Mouse (Mus musculus): ENCODE data around the gene Slc16a8.
A peak's percentile ranks its signal among the peaks of the same experiment; 100 is the strongest.

Gene Slc16a8

DNA sequence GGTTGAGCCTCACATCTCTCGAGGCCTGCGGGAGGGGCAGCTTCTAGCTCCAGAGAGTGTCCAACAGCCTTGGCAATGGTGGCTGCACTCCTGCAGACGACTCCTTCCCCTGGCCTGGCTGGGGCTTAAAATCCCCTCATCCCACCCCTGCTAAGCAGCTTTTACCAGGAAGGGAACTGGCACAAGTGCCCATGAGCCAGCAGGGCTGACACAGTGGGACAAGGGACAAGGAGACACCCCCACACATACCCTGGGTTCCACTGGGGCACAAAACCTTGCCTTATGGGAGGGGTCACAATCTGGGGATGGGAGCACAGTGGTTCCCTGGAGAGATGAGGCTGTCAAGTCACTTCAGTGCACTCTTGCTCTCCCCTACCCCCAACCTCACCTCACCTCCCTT lies at the start of gene Slc16a8:
Gene Slc16a8, minus strand, starts transcription at position 101 of the 400 bp plus-strand sequence.
- DNase-seq = no peak

- no peak for DNase-seq
Observed at GRCm38 (mm10) chr15:79303725-79304124, 49.2 kb upstream of the Slc16a8 start.

GRCm38 (mm10) chr15:79299563-79300155 lies 45.1 kb upstream of the Slc16a8 start:
- no peak for DNase-seq

DNA sequence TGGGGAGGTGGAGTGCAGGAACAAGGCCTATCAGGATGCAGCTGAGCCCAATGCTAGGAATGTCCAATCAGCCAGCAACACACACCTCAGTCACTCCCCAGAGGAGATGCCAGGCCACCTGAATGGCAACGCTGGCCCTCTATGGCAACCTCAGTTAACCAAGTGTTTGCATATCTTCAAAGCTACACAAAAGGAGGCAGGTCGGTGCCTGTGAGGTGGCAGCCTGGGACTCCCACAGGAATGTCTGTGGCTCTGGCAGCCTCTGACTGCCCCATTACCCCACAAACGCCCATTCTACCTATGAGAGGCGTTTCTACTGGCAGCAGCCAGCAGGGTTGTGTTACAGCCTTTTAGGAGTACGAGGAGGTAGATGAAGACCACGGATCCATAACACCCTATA lies 44.0 kb upstream of the Slc16a8 start:
- no peak for DNase-seq

DNA sequence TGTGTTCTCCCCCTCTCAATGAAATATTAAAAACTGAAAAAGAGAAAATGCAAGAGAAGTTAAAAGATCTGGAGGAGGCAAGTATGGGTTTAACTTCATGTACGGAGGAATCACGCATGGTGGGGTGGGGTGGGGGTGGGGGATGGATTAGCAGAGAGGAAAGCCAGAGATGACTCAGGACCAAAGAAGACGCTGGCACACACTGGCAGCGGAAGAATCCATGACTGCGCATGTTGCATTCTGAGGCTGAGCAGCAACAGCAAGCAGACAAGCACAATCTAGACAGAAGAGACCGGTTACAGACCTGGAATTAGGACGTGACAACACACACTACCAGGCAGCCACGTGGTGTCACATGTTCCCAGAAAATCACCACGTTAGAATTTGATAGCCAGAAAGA lies 38.2 kb upstream of the Slc16a8 start:
- no peak for DNase-seq

GRCm38 (mm10) chr15:79290340-79290739 lies 35.8 kb upstream of the Slc16a8 start:
- no peak for DNase-seq

- DNase-seq = no peak
Observed at GRCm38 (mm10) chr15:79289441-79289840, 34.9 kb upstream of the Slc16a8 start.

- DNase-seq = no peak
Observed at GRCm38 (mm10) chr15:79288387-79288786, 33.8 kb upstream of the Slc16a8 start.

DNA sequence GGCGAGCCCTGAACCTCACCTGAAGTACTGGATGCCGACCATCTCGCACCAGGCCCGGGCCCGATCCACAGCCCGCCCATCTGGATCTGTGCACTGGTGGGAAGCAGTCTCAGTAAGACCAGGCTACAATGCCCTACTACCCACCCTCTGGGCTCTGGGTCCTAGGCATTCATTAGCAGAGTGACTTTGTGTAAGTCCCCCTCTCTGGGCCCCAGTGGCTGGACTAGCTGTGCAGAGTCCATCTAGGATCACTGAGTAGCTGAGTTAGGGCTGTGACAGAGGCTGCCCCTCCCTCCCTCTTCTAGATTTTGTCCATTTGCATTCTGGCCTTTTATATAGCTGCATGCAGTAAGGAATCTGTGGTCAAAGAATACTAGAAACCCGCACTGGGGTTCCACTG lies 32.5 kb upstream of the Slc16a8 start:
- peak; percentile 35 to 48 for DNase-seq

DNA sequence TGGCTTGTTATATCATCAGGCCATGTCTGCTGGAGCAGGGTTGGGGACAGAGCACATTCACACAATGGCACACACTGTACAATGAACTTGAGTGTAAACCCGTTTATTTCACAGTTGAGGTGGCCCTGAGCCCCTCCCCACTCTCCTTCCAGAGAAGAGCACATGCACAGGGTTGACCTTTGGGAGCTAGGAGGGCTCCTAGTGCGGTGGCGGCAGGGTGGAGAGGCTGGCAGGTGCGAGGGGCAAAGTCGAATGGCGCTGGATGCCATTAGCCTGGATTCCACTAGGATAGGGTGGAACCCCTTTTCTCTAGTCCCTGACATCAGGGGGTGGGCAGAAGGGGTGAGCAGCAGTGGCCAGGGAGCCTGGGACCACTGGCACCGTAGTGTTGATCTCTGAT lies 31.6 kb upstream of the Slc16a8 start:
- DNase-seq = peak; percentile 73 to 75

- DNase-seq = peak; percentile 87 to 88
Observed at GRCm38 (mm10) chr15:79285399-79285798, 30.8 kb upstream of the Slc16a8 start, which contains the start of gene Baiap2l2. Baiap2l2 (minus strand) TSS chr15:79285537.

GRCm38 (mm10) chr15:79283371-79283770 lies 28.8 kb upstream of the Slc16a8 start:
- DNase-seq = peak; percentile 62 to 65

GRCm38 (mm10) chr15:79282434-79282833 lies 27.9 kb upstream of the Slc16a8 start:
- no peak for DNase-seq

GRCm38 (mm10) chr15:79281389-79281788 lies 26.8 kb upstream of the Slc16a8 start:
- DNase-seq = no peak

- DNase-seq = no peak
Observed at GRCm38 (mm10) chr15:79280850-79281249, 26.3 kb upstream of the Slc16a8 start.

GRCm38 (mm10) chr15:79280209-79280608 lies 25.6 kb upstream of the Slc16a8 start:
- DNase-seq = peak in 1 of 2 experiments; percentile 42

GRCm38 (mm10) chr15:79277728-79278127 lies 23.2 kb upstream of the Slc16a8 start:
- no peak for DNase-seq

GRCm38 (mm10) chr15:79273020-79273419 lies 18.5 kb upstream of the Slc16a8 start:
- DNase-seq = no peak

DNA sequence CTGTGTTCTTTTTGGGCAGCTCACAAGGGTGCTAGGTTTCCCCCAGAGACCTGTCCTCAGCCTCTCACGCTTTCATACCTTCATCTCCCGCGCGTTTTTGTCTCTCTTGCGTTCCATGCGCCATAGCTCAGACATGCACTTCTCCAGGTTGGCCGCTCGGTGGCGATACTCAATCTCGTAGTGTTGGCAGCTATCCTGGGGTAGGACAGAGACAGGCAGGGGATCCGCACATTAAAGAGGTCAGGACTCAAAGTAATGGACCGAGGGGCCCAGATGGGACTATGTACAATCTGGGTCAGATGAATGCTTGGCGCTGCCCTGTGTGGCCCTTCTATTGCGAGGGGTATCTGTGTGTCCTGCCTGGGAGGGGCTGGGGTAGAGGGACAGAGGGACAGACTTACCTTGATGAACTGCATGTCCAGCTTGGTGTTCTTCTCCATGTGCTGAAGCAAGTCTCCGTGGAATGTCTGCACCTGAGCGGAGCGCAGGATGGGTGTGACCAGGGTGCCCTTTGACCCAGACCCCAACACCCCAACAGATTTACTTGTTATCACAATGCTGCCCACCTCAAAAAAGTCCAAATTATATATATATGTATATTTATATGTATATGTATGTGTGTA lies 16.7 kb upstream of the Slc16a8 start:
- no peak for DNase-seq

- peak; percentile 41 to 48 for DNase-seq
Observed at GRCm38 (mm10) chr15:79270317-79271123, 16.0 kb upstream of the Slc16a8 start.

DNA sequence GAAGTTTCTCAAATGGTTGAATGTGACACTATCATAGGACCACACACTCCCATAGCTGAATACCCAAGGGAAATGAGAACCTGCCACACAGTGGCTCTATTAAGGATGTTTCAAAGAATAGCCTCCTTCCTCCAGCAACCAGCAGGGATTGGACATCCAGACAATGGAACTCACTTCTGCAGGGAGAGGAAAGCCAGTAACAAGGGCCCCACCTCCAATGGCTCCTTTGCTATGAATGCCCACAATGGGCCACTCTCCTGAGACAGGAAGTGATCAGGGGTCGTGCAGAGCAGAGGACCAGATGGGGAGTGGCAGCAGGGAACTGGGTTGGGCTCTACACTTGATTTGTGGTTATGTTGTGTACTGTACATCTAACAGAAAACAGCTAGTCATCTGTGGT lies 14.0 kb upstream of the Slc16a8 start:
- no peak for DNase-seq

- no peak for DNase-seq
Observed at GRCm38 (mm10) chr15:79265384-79265783, 10.8 kb upstream of the Slc16a8 start.

DNA sequence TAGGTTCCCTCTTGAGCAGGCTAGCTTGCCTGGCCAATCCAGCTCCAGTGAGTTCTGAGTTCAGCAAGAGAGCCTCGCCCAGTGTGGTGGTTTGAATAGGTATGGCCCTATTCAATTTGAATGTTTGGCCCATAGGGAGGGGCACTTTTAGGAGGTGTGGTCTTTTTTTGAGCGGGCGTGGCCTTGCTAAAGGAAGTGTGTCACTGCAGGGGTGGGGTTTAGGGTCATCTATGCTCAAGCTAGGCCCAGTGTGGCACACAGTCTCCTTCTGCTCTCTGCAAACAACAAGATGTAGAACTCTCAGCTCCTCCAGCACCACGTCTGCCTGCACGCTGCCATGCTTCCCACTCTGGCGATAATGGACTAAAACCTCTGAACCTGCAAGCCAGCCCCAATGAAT lies 9.2 kb upstream of the Slc16a8 start:
- no peak for DNase-seq

DNA sequence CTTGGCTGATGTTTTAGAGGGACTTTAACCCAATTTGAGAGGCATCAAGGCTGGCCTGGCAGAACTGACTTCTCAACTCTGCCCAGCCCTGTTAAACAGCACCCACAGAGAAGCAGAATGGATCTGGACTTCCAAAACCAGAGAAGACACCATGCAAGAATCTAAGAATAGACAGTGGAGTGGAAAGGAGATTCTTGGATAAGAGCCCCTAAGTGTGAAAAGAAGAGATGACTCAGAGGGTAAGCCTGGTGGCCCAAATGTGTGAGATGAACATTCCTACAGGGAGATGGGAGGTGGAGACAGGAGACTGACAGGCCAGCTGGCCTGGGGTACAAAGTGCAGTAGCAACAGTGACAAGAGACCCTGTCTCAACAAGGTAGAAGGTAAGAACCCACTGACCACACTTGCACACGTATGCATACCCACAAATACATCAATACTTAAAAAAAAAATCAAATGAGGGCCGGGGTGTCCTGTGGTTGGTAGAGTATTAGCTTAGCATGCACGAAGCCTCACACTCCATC lies 8.3 kb upstream of the Slc16a8 start:
- DNase-seq = no peak
